Mouse (Mus musculus) E14TG2a.4 (cell line): Measurements from ENCODE around the gene Celf1.

Source experiments
- CTCF ChIP-seq: conservative IDR thresholded peaks from 2 replicates; pipeline ENCODE4 v1.5.1; 2014; ENCODE audit warnings: low read length
- NANOG ChIP-seq: IDR thresholded peaks from 2 replicates; pipeline ENCODE4 v1.6.1; 2014; ENCODE audit warnings: borderline replicate concordance, low read length, mixed read lengths
- POU5F1 ChIP-seq: IDR thresholded peaks from 2 replicates; pipeline ENCODE4 v1.6.1; 2014; ENCODE audit warnings: low read length, borderline replicate concordance

- no peak for TF ChIP-seq CTCF
- no peak for TF ChIP-seq NANOG
- no peak for TF ChIP-seq POU5F1
Observed at GRCm38 (mm10) chr2:90922636-90923035, 17.5 kb upstream of the Celf1 start.
